13 mouse cellular contexts compared by ENCODE assay signal in the genomic region with DNA sequence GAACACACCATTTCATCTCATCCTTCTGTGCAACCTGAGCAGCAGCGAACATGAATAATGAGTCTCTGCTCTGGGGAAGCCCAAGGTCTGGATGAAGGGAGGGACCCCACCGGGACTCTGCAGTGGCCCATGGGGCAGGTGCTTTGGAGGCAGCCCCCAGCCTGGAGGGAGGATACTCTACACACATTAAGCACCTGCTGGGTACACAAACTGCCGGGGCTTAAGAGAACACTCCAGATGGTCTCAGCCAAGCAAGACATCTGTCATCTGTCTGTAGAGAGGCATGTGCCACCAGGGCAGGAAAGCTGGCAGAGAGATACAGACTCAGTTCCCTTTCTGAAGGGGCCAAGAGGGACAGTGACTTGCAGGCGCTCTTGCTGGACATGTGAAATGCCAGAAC. TPM values are rescaled to one million over a fixed set of nuclear protein-coding genes. Genes with fewer than 3 reads are reported as not detected.
DNase-seq lines count a peak whose midpoint lies in the region; ATAC-seq and TF ChIP-seq lines count a peak whose summit lies in the region.
"Had no signal": no experiment of that assay in that cellular context is flagged by ENCODE, and none has a peak within 500 bp of the region (broad histone marks: within the 10 kb centered on the region; RNA-seq: fewer than 3 reads in every experiment).

No protein-coding gene starts in this region.

- no peaks in the 10 kb centered on the region for H3K27me3 ChIP-seq in forebrain, embryonic 16.5 days (replicated peaks; ENCODE audit: control insufficient read depth, insufficient read depth, low read length)
- no peaks in the 10 kb centered on the region for H3K27me3 ChIP-seq in stomach, postnatal 0 days (ENCODE audit: control insufficient read depth, insufficient read depth, low read length)
- H3K27me3 ChIP-seq: CH12.LX; embryonic facial prominence, embryonic 13.5 days had no signal

- H3K4me3 ChIP-seq in forebrain, embryonic 16.5 days (replicated peaks; ENCODE audit: low read length) = no peak overlapping the region
- H3K4me3 ChIP-seq in stomach, postnatal 0 days (ENCODE audit: low read depth, low read length) = no peak overlapping the region
- H3K4me3 ChIP-seq: embryonic facial prominence, embryonic 13.5 days; myocyte had no signal

- H3K4me1 ChIP-seq in forebrain, embryonic 16.5 days (replicated peaks; ENCODE audit: control insufficient read depth, insufficient read depth, low read length) = peaks cover 18% of the 10 kb centered on the region
- H3K4me1 ChIP-seq in stomach, postnatal 0 days (replicated peaks; ENCODE audit: control insufficient read depth, insufficient read depth) = no peaks in the 10 kb centered on the region
- H3K4me1 ChIP-seq: embryonic facial prominence, embryonic 13.5 days had no signal

- peak; percentile 45 for DNase-seq in left cerebral cortex, postnatal 4 days
- no peak for DNase-seq in left cerebral cortex, postnatal 36 days (ENCODE audit: low spot score in 2 of 2)
- peak; percentile 19 for DNase-seq in cerebellum, adult 9-10 months
- DNase-seq in layer of hippocampus, postnatal 10 days (ENCODE audit: low spot score in 2 of 2) = peak; percentile 34 to 41
- no peak for DNase-seq in adrenal gland, postnatal 36 days
- no peak for DNase-seq in stomach, postnatal 0 days (ENCODE audit: low spot score)
- DNase-seq: kidney, postnatal 36 days had no signal

- ATAC-seq in forebrain, embryonic 16.5 days = peak; percentile 64
- ATAC-seq in stomach, postnatal 0 days (ENCODE audit: low FRiP score, low TSS enrichment) = no peak; the same call in 1 of the 2 replicates
- ATAC-seq: intestine, postnatal 0 days had no signal

- H3K9ac ChIP-seq in forebrain, embryonic 16.5 days (replicated peaks; ENCODE audit: low read depth, low read length) = no peak overlapping the region
- no peak overlapping the region for H3K9ac ChIP-seq in stomach, postnatal 0 days (ENCODE audit: low read length)
- H3K9ac ChIP-seq: embryonic facial prominence, embryonic 13.5 days had no signal

- no peak for TF ChIP-seq CTCF in stomach, postnatal 0 days (IDR thresholded peaks at IDR 0.05; ENCODE audit: low read depth)

- no peak for TF ChIP-seq EP300 in stomach, postnatal 0 days (optimal IDR thresholded peaks at IDR 0.05)

- H3K36me3 ChIP-seq in forebrain, embryonic 16.5 days (ENCODE audit: control insufficient read depth, insufficient read depth) = no peaks in the 10 kb centered on the region
- no peaks in the 10 kb centered on the region for H3K36me3 ChIP-seq in stomach, postnatal 0 days (ENCODE audit: control insufficient read depth, insufficient read depth, low read length)
- H3K36me3 ChIP-seq: embryonic facial prominence, embryonic 13.5 days had no signal

- intact Hi-C loops in left cerebral cortex, postnatal 4 days (cut with DNase I) = no loop called here
- intact Hi-C loops in left cerebral cortex, postnatal 36 days (cut with DNase I) = no loop called here

- H3K27ac ChIP-seq in forebrain, embryonic 16.5 days (ENCODE audit: low read length) = no peak overlapping the region
- no peak overlapping the region for H3K27ac ChIP-seq in stomach, postnatal 0 days (replicated peaks)
- H3K27ac ChIP-seq: embryonic facial prominence, embryonic 13.5 days; macrophage had no signal

- H3K4me2 ChIP-seq in forebrain, embryonic 16.5 days (ENCODE audit: low read length) = no peak overlapping the region
- H3K4me2 ChIP-seq in stomach, postnatal 0 days (replicated peaks; ENCODE audit: low read depth) = no peak overlapping the region
- H3K4me2 ChIP-seq: embryonic facial prominence, embryonic 13.5 days had no signal

- no peaks in the 10 kb centered on the region for H3K9me3 ChIP-seq in forebrain, embryonic 16.5 days (ENCODE audit: control insufficient read depth, low read length)
- no peaks in the 10 kb centered on the region for H3K9me3 ChIP-seq in stomach, postnatal 0 days (ENCODE audit: control insufficient read depth, low read length)
- H3K9me3 ChIP-seq: embryonic facial prominence, embryonic 13.5 days had no signal

- 64% methylated on average over 4 of the region's 4 CpGs for WGBS in forebrain, embryonic 16.5 days
- 65% methylated on average over 4 of the region's 4 CpGs for WGBS in stomach, postnatal 0 days

RNA-seq across cellular contexts. Expression of gene A430005L14Rik, which starts 27.1 kb away (rescaled TPM):
- total RNA-seq in left cerebral cortex, postnatal 4 days (2021) = 10 to 100 TPM; 17.2 to 19.2 TPM
- total RNA-seq in left cerebral cortex, postnatal 36 days (2021) = 10 to 100 TPM; 24.6 to 26.4 TPM
- 62.1 and 66.1 TPM in 2 replicates for polyA plus RNA-seq in forebrain, embryonic 16.5 days (2015; fragmentation: Nextera tagmentation; extraction: Ambion mirVana)
- 10 to 100 TPM; 16.3 to 17.1 TPM for total RNA-seq in layer of hippocampus, postnatal 10 days (2021)
- total RNA-seq in adrenal gland, postnatal 36 days (2021) = 10 to 100 TPM; 18.8 to 21.4 TPM
- 50.0 and 51.8 TPM in 2 replicates for polyA plus RNA-seq in stomach, postnatal 0 days (2015; fragmentation: Nextera tagmentation; extraction: Ambion mirVana)

RNA-seq across cellular contexts. Expression of gene Dffb, which starts 45.0 kb away (rescaled TPM):
- total RNA-seq in left cerebral cortex, postnatal 4 days (2021) = 10 to 100 TPM; 15.1 to 17.0 TPM
- total RNA-seq in left cerebral cortex, postnatal 36 days (2021) = 10 to 100 TPM; 10.5 to 15.3 TPM
- 12.3 and 13.1 TPM in 2 replicates for polyA plus RNA-seq in forebrain, embryonic 16.5 days (2015; fragmentation: Nextera tagmentation; extraction: Ambion mirVana)
- 10 to 100 TPM; 12.0 to 14.6 TPM for total RNA-seq in layer of hippocampus, postnatal 10 days (2021)
- 1 to 10 TPM; 2.9 to 3.7 TPM for total RNA-seq in adrenal gland, postnatal 36 days (2021)
- 5.8 and 6.0 TPM in 2 replicates for polyA plus RNA-seq in stomach, postnatal 0 days (2015; fragmentation: Nextera tagmentation; extraction: Ambion mirVana)

RNA-seq across cellular contexts. Expression of gene Cep104, which starts 45.1 kb away (rescaled TPM):
- 10 to 100 TPM; 22.5 to 23.1 TPM for total RNA-seq in left cerebral cortex, postnatal 4 days (2021)
- total RNA-seq in left cerebral cortex, postnatal 36 days (2021) = 10 to 100 TPM; 30.8 to 35.9 TPM
- 21.1 and 23.5 TPM in 2 replicates for polyA plus RNA-seq in forebrain, embryonic 16.5 days (2015; fragmentation: Nextera tagmentation; extraction: Ambion mirVana)
- 10 to 100 TPM; 26.9 to 27.6 TPM for total RNA-seq in layer of hippocampus, postnatal 10 days (2021)
- 10 to 100 TPM; 25.3 to 28.2 TPM for total RNA-seq in adrenal gland, postnatal 36 days (2021)
- polyA plus RNA-seq in stomach, postnatal 0 days (2015; fragmentation: Nextera tagmentation; extraction: Ambion mirVana) = 4.6 and 4.9 TPM in 2 replicates

Comparison
In these comparisons a context has a peak if more than half of its experiments do, and no peak if none do; other contexts are left out.
1. DNase-seq: peak in left cerebral cortex, postnatal 4 days (single experiment), cerebellum, adult 9-10 months (single experiment) and layer of hippocampus, postnatal 10 days (2 of 2); none in left cerebral cortex, postnatal 36 days (0 of 2), adrenal gland, postnatal 36 days (0 of 2) and stomach, postnatal 0 days (single experiment).